Comparison of ENCODE assay signal across 14 mouse cellular contexts in the genomic region with DNA sequence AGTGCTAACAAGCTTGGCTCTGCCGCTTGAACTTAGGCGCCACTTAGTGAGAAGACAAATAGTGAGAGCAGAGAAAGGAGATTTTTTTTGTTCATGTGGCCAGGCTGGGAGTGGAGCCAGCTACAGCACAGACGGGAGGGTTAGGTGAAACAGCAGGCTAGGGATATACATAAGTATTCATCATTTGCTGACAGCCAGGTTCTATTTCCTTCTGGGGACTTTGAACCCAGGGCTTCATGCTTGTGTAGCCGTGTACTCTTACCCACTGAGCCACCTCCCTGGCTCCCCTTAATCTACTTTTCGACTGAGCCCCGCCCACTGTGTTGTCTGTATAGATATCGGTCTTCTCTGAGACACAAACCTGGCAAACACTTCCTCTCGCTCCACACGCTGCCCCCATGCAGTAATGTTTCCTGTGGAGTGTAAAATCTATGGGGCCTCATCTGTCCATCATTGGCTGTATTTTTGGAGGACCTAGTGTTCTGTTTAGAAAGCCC. TPM values are rescaled to one million over a fixed set of nuclear protein-coding genes. Genes with fewer than 3 reads are reported as not detected.
DNase-seq lines count a peak whose midpoint lies in the region; ATAC-seq and TF ChIP-seq lines count a peak whose summit lies in the region.
"Had no signal": no experiment of that assay in that cellular context is flagged by ENCODE, and none has a peak within 500 bp of the region (broad histone marks: within the 10 kb centered on the region; RNA-seq: fewer than 3 reads in every experiment).

No protein-coding gene starts in this region.

- intact Hi-C loops in left cerebral cortex, postnatal 4 days (cut with DNase I), result no loop called here

- H3K27me3 ChIP-seq in hindbrain, embryonic 16.5 days (replicated peaks; ENCODE audit: control insufficient read depth, insufficient read depth, low read length), result no peaks in the 10 kb centered on the region
- peaks cover 14% of the 10 kb centered on the region for H3K27me3 ChIP-seq in hindbrain, embryonic 12.5 days
- no peaks in the 10 kb centered on the region for H3K27me3 ChIP-seq in liver, postnatal 0 days (ENCODE audit: insufficient read depth, low read length)

- H3K36me3 ChIP-seq in hindbrain, embryonic 16.5 days (ENCODE audit: control insufficient read depth, insufficient read depth, low read length), result no peaks in the 10 kb centered on the region
- no peaks in the 10 kb centered on the region for H3K36me3 ChIP-seq in hindbrain, embryonic 12.5 days
- H3K36me3 ChIP-seq in liver, postnatal 0 days (replicated peaks; ENCODE audit: insufficient read depth, low read length), result no peaks in the 10 kb centered on the region
- H3K36me3 ChIP-seq: kidney, embryonic 15.5 days had no signal

- H3K9ac ChIP-seq in hindbrain, embryonic 16.5 days (ENCODE audit: low read depth, low read length), result no peak overlapping the region
- no peak overlapping the region for H3K9ac ChIP-seq in hindbrain, embryonic 12.5 days
- 0 out of 2 replicates have a peak overlapping the region, but pooled peaks have one; percentile 8 for H3K9ac ChIP-seq in liver, postnatal 0 days (replicated peaks)
- H3K9ac ChIP-seq: kidney, embryonic 15.5 days had no signal

- TF ChIP-seq EP300 in liver, postnatal 0 days (IDR thresholded peaks at IDR 0.05; ENCODE audit: low read depth), result no peak

- DNase-seq in MN1 (ENCODE audit: low spot score), result peak; percentile 23
- peak; percentile 46 for DNase-seq in liver, postnatal 0 days
- no peak for DNase-seq in urinary bladder, postnatal 4 days (ENCODE audit: low spot score in 2 of 2)
- DNase-seq in frontal cortex, postnatal 36 days (ENCODE audit: low spot score in 2 of 2), result no peak
- DNase-seq in left cerebral cortex, postnatal 4 days, result no peak
- DNase-seq: gastrocnemius, postnatal 10 days had no signal

- H3K4me3 ChIP-seq in hindbrain, embryonic 16.5 days (ENCODE audit: low read length), result no peak overlapping the region
- H3K4me3 ChIP-seq in hindbrain, embryonic 12.5 days, result no peak overlapping the region
- no peak overlapping the region for H3K4me3 ChIP-seq in liver, postnatal 0 days (ENCODE audit: low read depth, low read length)
- H3K4me3 ChIP-seq: kidney, embryonic 15.5 days had no signal

- no peaks in the 10 kb centered on the region; the same call in 1 of the 2 replicates for H3K4me1 ChIP-seq in hindbrain, embryonic 16.5 days (ENCODE audit: control insufficient read depth, insufficient read depth, low read depth, low read length)
- H3K4me1 ChIP-seq in hindbrain, embryonic 12.5 days, result 0 out of 2 replicates have a peak, but pooled peaks cover 2% of the 10 kb centered on the region
- H3K4me1 ChIP-seq in liver, postnatal 0 days (ENCODE audit: insufficient read depth), result peaks cover 7% of the 10 kb centered on the region

- ATAC-seq in hindbrain, embryonic 16.5 days, result peak; percentile 73
- ATAC-seq in hindbrain, embryonic 12.5 days (ENCODE audit: low FRiP score), result no peak
- peak; percentile 80 for ATAC-seq in erythroblast, adult 5-6 weeks (replicated peaks; ENCODE audit: low FRiP score, poor library complexity, severe bottlenecking)
- peak; percentile 83 for ATAC-seq in liver, postnatal 0 days

- 36% methylated on average over 9 of the region's 9 CpGs for WGBS in hindbrain, embryonic 16.5 days
- WGBS in hindbrain, embryonic 12.5 days, result 59% methylated on average over 9 of the region's 9 CpGs
- WGBS in liver, postnatal 0 days (ENCODE audit: insufficient replicate concordance), result 20% methylated on average over 9 of the region's 9 CpGs

- no peak overlapping the region for H3K27ac ChIP-seq in hindbrain, embryonic 16.5 days (ENCODE audit: low read depth, low read length)
- no peak overlapping the region for H3K27ac ChIP-seq in hindbrain, embryonic 12.5 days
- H3K27ac ChIP-seq in liver, postnatal 0 days (ENCODE audit: low read depth), result peak overlapping the region; percentile 19; the same call in 1 of the 2 replicates
- H3K27ac ChIP-seq: kidney, embryonic 15.5 days had no signal

- TF ChIP-seq CTCF in liver, postnatal 0 days (IDR thresholded peaks at IDR 0.05; ENCODE audit: low read depth), result no peak

- no peak overlapping the region for H3K4me2 ChIP-seq in hindbrain, embryonic 16.5 days (ENCODE audit: low read length)
- H3K4me2 ChIP-seq in hindbrain, embryonic 12.5 days (replicated peaks), result no peak overlapping the region
- peak overlapping the region; percentile 37 for H3K4me2 ChIP-seq in liver, postnatal 0 days (ENCODE audit: low read depth, low read length)
- H3K4me2 ChIP-seq: kidney, embryonic 15.5 days had no signal

- no peaks in the 10 kb centered on the region for H3K9me3 ChIP-seq in hindbrain, embryonic 16.5 days (ENCODE audit: control insufficient read depth, low read length)
- no peaks in the 10 kb centered on the region for H3K9me3 ChIP-seq in hindbrain, embryonic 12.5 days (replicated peaks)
- H3K9me3 ChIP-seq in liver, postnatal 0 days (ENCODE audit: low read length), result no peaks in the 10 kb centered on the region
- H3K9me3 ChIP-seq: kidney, embryonic 15.5 days had no signal

RNA-seq across cellular contexts. Expression of a gene that starts 11.3 kb away (rescaled TPM):
- 203 and 210 TPM in 2 replicates for polyA plus RNA-seq in hindbrain, embryonic 16.5 days (2015; fragmentation: Nextera tagmentation; extraction: Ambion mirVana)
- polyA plus RNA-seq in hindbrain, embryonic 12.5 days (2016; fragmentation: Nextera tagmentation; extraction: Ambion mirVana), result 142 and 153 TPM in 2 replicates
- total RNA-seq in erythroblast, adult 5-6 weeks (2015; ENCODE audit: low replicate concordance), result 5.4 and 6.9 TPM in 2 replicates
- total RNA-seq in erythroblast, adult 5-6 weeks (2017; ENCODE audit: low replicate concordance), result 8.6 and 13.7 TPM in 2 replicates
- 77.7 and 78.3 TPM in 2 replicates for polyA plus RNA-seq in liver, postnatal 0 days (2015; fragmentation: Nextera tagmentation; extraction: Ambion mirVana)
- total RNA-seq in left cerebral cortex, postnatal 4 days (2021), result 100 to 1,000 TPM; 107 TPM

RNA-seq across cellular contexts. Expression of a gene that starts 24.4 kb away (rescaled TPM):
- polyA plus RNA-seq in hindbrain, embryonic 16.5 days (2015; fragmentation: Nextera tagmentation; extraction: Ambion mirVana), result 0.70 and 1.4 TPM in 2 replicates
- 1.1 and 2.6 TPM in 2 replicates for polyA plus RNA-seq in hindbrain, embryonic 12.5 days (2016; fragmentation: Nextera tagmentation; extraction: Ambion mirVana)
- total RNA-seq in erythroblast, adult 5-6 weeks (2015; ENCODE audit: low replicate concordance), result not detected in 2 replicates
- not detected in 2 replicates for total RNA-seq in erythroblast, adult 5-6 weeks (2017; ENCODE audit: low replicate concordance)
- polyA plus RNA-seq in liver, postnatal 0 days (2015; fragmentation: Nextera tagmentation; extraction: Ambion mirVana), result not detected in 2 replicates
- total RNA-seq in left cerebral cortex, postnatal 4 days (2021), result not detected
- total RNA-seq: adrenal gland, postnatal 10 days; gastrocnemius, postnatal 10 days; left cerebral cortex, postnatal 36 days; monocyte, adult 5-6 weeks had no signal
- polyA plus RNA-seq: kidney, embryonic 15.5 days; thymus, postnatal 0 days had no signal

RNA-seq across cellular contexts. Expression of a gene that starts 28.2 kb away (rescaled TPM):
- polyA plus RNA-seq in hindbrain, embryonic 16.5 days (2015; fragmentation: Nextera tagmentation; extraction: Ambion mirVana), result 41.8 and 46.2 TPM in 2 replicates
- 50.0 and 51.1 TPM in 2 replicates for polyA plus RNA-seq in hindbrain, embryonic 12.5 days (2016; fragmentation: Nextera tagmentation; extraction: Ambion mirVana)
- 1.7 TPM in 1 of 2 replicates, not detected in the other for total RNA-seq in erythroblast, adult 5-6 weeks (2015; ENCODE audit: low replicate concordance)
- total RNA-seq in erythroblast, adult 5-6 weeks (2017; ENCODE audit: low replicate concordance), result 6.0 and 8.4 TPM in 2 replicates
- polyA plus RNA-seq in liver, postnatal 0 days (2015; fragmentation: Nextera tagmentation; extraction: Ambion mirVana), result 5.6 and 6.6 TPM in 2 replicates
- 10 to 100 TPM; 40.7 to 45.1 TPM for total RNA-seq in left cerebral cortex, postnatal 4 days (2021)

RNA-seq across cellular contexts. Expression of a gene that starts 40.9 kb away (rescaled TPM):
- polyA plus RNA-seq in hindbrain, embryonic 16.5 days (2015; fragmentation: Nextera tagmentation; extraction: Ambion mirVana), result 0.11 TPM in 1 of 2 replicates, not detected in the other
- 0.17 and 0.21 TPM in 2 replicates for polyA plus RNA-seq in hindbrain, embryonic 12.5 days (2016; fragmentation: Nextera tagmentation; extraction: Ambion mirVana)
- not detected in 2 replicates for total RNA-seq in erythroblast, adult 5-6 weeks (2015; ENCODE audit: low replicate concordance)
- total RNA-seq in erythroblast, adult 5-6 weeks (2017; ENCODE audit: low replicate concordance), result not detected in 2 replicates
- polyA plus RNA-seq in liver, postnatal 0 days (2015; fragmentation: Nextera tagmentation; extraction: Ambion mirVana), result not detected in 2 replicates
- not detected for total RNA-seq in left cerebral cortex, postnatal 4 days (2021)
- total RNA-seq: adrenal gland, postnatal 10 days; gastrocnemius, postnatal 10 days; left cerebral cortex, postnatal 36 days had no signal
- polyA plus RNA-seq: kidney, embryonic 15.5 days; thymus, postnatal 0 days had no signal

RNA-seq across cellular contexts. Expression of a gene that starts 40.9 kb away (rescaled TPM):
- not detected in 2 replicates for polyA plus RNA-seq in hindbrain, embryonic 16.5 days (2015; fragmentation: Nextera tagmentation; extraction: Ambion mirVana)
- not detected in 2 replicates for polyA plus RNA-seq in hindbrain, embryonic 12.5 days (2016; fragmentation: Nextera tagmentation; extraction: Ambion mirVana)
- not detected in 2 replicates for total RNA-seq in erythroblast, adult 5-6 weeks (2015; ENCODE audit: low replicate concordance)
- total RNA-seq in erythroblast, adult 5-6 weeks (2017; ENCODE audit: low replicate concordance), result not detected in 2 replicates
- polyA plus RNA-seq in liver, postnatal 0 days (2015; fragmentation: Nextera tagmentation; extraction: Ambion mirVana), result 2.6 TPM in 2 replicates
- total RNA-seq in left cerebral cortex, postnatal 4 days (2021), result not detected
- total RNA-seq: left cerebral cortex, postnatal 36 days; monocyte, adult 5-6 weeks had no signal
- polyA plus RNA-seq: kidney, embryonic 15.5 days had no signal

Comparison
In these comparisons a context has a peak if more than half of its experiments do, and no peak if none do; other contexts are left out.
1. DNase-seq: peak in MN1 (single experiment) and liver, postnatal 0 days (single experiment); none in urinary bladder, postnatal 4 days (0 of 2), frontal cortex, postnatal 36 days (0 of 2) and left cerebral cortex, postnatal 4 days (single experiment).